Mouse (Mus musculus) stomach, postnatal 0 days (tissue): Measurements from ENCODE around the gene Tmem108.

Source experiments
- CTCF ChIP-seq: IDR thresholded peaks from 2 replicates; pipeline ENCODE4 v1.5.1; 2016; ENCODE audit warnings: antibody characterized with exemption, low read depth, mild to moderate bottlenecking, moderate library complexity
- EP300 ChIP-seq: optimal IDR thresholded peaks from 2 replicates; pipeline ENCODE3; 2016; ENCODE audit warnings: antibody characterized with exemption

GRCm38 (mm10) chr9:103701448-103701847, 60.2 kb downstream of the Tmem108 start:
- TF ChIP-seq EP300 (no peak), CTCF (no peak)
